Comparison of ENCODE assay signal across 10 mouse cellular contexts in the genomic region with DNA sequence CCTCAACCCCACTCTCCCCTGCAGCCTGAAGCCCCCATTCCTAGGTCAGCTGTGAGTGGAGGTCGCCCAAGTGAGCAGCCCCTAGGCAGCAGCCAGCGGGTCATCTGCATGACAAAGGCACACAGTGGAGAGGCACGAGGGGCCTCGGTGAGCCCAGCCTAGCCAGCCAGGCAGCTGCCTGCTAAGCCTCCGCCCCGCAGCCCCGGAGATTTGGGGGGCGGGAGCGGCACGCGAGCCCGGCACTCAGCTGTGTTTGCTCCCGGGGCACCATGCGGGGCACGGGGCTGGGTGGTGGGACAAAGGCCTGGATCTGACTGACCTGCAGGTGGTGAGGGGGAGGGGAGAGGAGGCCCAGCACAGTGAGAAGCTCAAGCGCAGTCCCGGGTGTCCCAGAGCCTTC. TPM values are rescaled to one million over a fixed set of nuclear protein-coding genes. Genes with fewer than 3 reads are reported as not detected.
DNase-seq lines count a peak whose midpoint lies in the region; ATAC-seq and TF ChIP-seq lines count a peak whose summit lies in the region.
"Had no signal": no experiment of that assay in that cellular context is flagged by ENCODE, and none has a peak within 500 bp of the region (broad histone marks: within the 10 kb centered on the region; RNA-seq: fewer than 3 reads in every experiment).

No protein-coding gene starts in this region.

- ATAC-seq in heart, postnatal 0 days (ENCODE audit: insufficient read depth, low read depth), result no peak; the same call in 1 of the 2 replicates
- peak; percentile 56; the same call in 1 of the 2 replicates for ATAC-seq in hindbrain, embryonic 16.5 days
- ATAC-seq in neural tube, embryonic 11.5 days (ENCODE audit: insufficient read depth, low FRiP score, low TSS enrichment), result peak; percentile 81

- H3K36me3 ChIP-seq in heart, postnatal 0 days (replicated peaks; ENCODE audit: control insufficient read depth, insufficient read depth, low read length), result no peaks in the 10 kb centered on the region
- no peaks in the 10 kb centered on the region for H3K36me3 ChIP-seq in hindbrain, embryonic 16.5 days (ENCODE audit: control insufficient read depth, insufficient read depth, low read length)
- no peaks in the 10 kb centered on the region for H3K36me3 ChIP-seq in neural tube, embryonic 11.5 days (ENCODE audit: control insufficient read depth, insufficient read depth, low read length)

- no peak for TF ChIP-seq EP300 in heart, postnatal 0 days (IDR thresholded peaks at IDR 0.05; ENCODE audit: low read depth)

- no peak for DNase-seq in heart, postnatal 0 days (ENCODE audit: low spot score)
- no peak for DNase-seq in heart, postnatal 4 days
- DNase-seq in embryo, embryonic 9.5 days (ENCODE audit: extremely low spot score), result peak; percentile 62
- DNase-seq in neural tube, embryonic 11.5 days (ENCODE audit: low spot score), result peak; percentile 67
- no peak for DNase-seq in layer of hippocampus, adult 9-11 months
- DNase-seq in MN1 (ENCODE audit: low spot score), result no peak
- no peak for DNase-seq in gastrocnemius, postnatal 25 days

- no peak overlapping the region for H3K4me3 ChIP-seq in heart, postnatal 0 days (ENCODE audit: low read depth, low read length)
- H3K4me3 ChIP-seq in hindbrain, embryonic 16.5 days (ENCODE audit: low read length), result no peak overlapping the region
- H3K4me3 ChIP-seq in neural tube, embryonic 11.5 days (ENCODE audit: low read depth, low read length), result 0 out of 2 replicates have a peak overlapping the region, but pooled peaks have one; percentile 12

- H3K9me3 ChIP-seq in heart, postnatal 0 days (replicated peaks; ENCODE audit: control insufficient read depth, low read length), result no peaks in the 10 kb centered on the region
- no peaks in the 10 kb centered on the region for H3K9me3 ChIP-seq in hindbrain, embryonic 16.5 days (ENCODE audit: control insufficient read depth, low read length)
- no peaks in the 10 kb centered on the region for H3K9me3 ChIP-seq in neural tube, embryonic 11.5 days (ENCODE audit: control insufficient read depth, low read length)

- TF ChIP-seq CTCF in heart, postnatal 0 days (IDR thresholded peaks at IDR 0.05; ENCODE audit: low read depth), result no peak

- H3K4me1 ChIP-seq in heart, postnatal 0 days (ENCODE audit: control insufficient read depth, insufficient read depth), result 0 out of 2 replicates have a peak, but pooled peaks cover 5% of the 10 kb centered on the region
- H3K4me1 ChIP-seq in hindbrain, embryonic 16.5 days (ENCODE audit: control insufficient read depth, insufficient read depth, low read depth, low read length), result peaks cover 6% of the 10 kb centered on the region
- H3K4me1 ChIP-seq in neural tube, embryonic 11.5 days (ENCODE audit: control insufficient read depth, insufficient read depth, low read length), result peaks cover 8% of the 10 kb centered on the region

- H3K27me3 ChIP-seq in heart, postnatal 0 days (ENCODE audit: control insufficient read depth, insufficient read depth, low read length), result peaks cover 38% of the 10 kb centered on the region
- 0 out of 2 replicates have a peak, but pooled peaks cover 2% of the 10 kb centered on the region for H3K27me3 ChIP-seq in hindbrain, embryonic 16.5 days (replicated peaks; ENCODE audit: control insufficient read depth, insufficient read depth, low read length)
- peaks cover 21% of the 10 kb centered on the region for H3K27me3 ChIP-seq in neural tube, embryonic 11.5 days (ENCODE audit: control insufficient read depth, insufficient read depth, low read length)

- 6% methylated on average over 17 of the region's 17 CpGs for WGBS in heart, postnatal 0 days
- WGBS in hindbrain, embryonic 16.5 days, result under 1% methylated on average over 17 of the region's 17 CpGs
- WGBS in neural tube, embryonic 11.5 days, result 0% methylated on average over 17 of the region's 17 CpGs

- no peak overlapping the region for H3K27ac ChIP-seq in heart, postnatal 0 days (ENCODE audit: low read depth)
- H3K27ac ChIP-seq in hindbrain, embryonic 16.5 days (ENCODE audit: low read depth, low read length), result no peak overlapping the region
- no peak overlapping the region for H3K27ac ChIP-seq in neural tube, embryonic 11.5 days (ENCODE audit: low read depth, low read length)

- H3K4me2 ChIP-seq in heart, postnatal 0 days (ENCODE audit: low read depth, low read length), result peak overlapping the region; percentile 25; the same call in 1 of the 2 replicates
- peak overlapping the region; percentile 37 for H3K4me2 ChIP-seq in hindbrain, embryonic 16.5 days (ENCODE audit: low read length)
- peak overlapping the region; percentile 44 for H3K4me2 ChIP-seq in neural tube, embryonic 11.5 days (ENCODE audit: low read depth)

- no peak overlapping the region for H3K9ac ChIP-seq in heart, postnatal 0 days (replicated peaks; ENCODE audit: low read depth, low read length)
- H3K9ac ChIP-seq in hindbrain, embryonic 16.5 days (ENCODE audit: low read depth, low read length), result peak overlapping the region; percentile 18; the same call in 1 of the 2 replicates
- H3K9ac ChIP-seq in neural tube, embryonic 11.5 days (ENCODE audit: low read length), result peak overlapping the region; percentile 56

RNA-seq across cellular contexts. Expression of a gene that starts 13.9 kb away (rescaled TPM):
- not detected in 2 replicates for total RNA-seq in heart, postnatal 0 days (2014; rRNA removed; ENCODE audit: low replicate concordance)
- polyA plus RNA-seq in heart, postnatal 0 days (2015; fragmentation: Nextera tagmentation; extraction: Ambion mirVana), result not detected in 2 replicates
- total RNA-seq in heart, postnatal 4 days (2021), result not detected
- polyA plus RNA-seq in hindbrain, embryonic 16.5 days (2015; fragmentation: Nextera tagmentation; extraction: Ambion mirVana), result not detected in 2 replicates
- polyA plus RNA-seq in neural tube, embryonic 11.5 days (2014; fragmentation: Nextera tagmentation; extraction: Ambion mirVana), result not detected in 2 replicates
- total RNA-seq in gastrocnemius, postnatal 25 days (2021), result not detected
- total RNA-seq: left cerebral cortex, adult 18-20 months; neutrophil, adult 5-6 weeks had no signal

RNA-seq across cellular contexts. Expression of a gene that starts 42.3 kb away (rescaled TPM):
- 17.7 and 19.6 TPM in 2 replicates for total RNA-seq in heart, postnatal 0 days (2014; rRNA removed; ENCODE audit: low replicate concordance)
- 13.7 and 16.0 TPM in 2 replicates for polyA plus RNA-seq in heart, postnatal 0 days (2015; fragmentation: Nextera tagmentation; extraction: Ambion mirVana)
- 10 to 100 TPM; 15.2 to 16.8 TPM for total RNA-seq in heart, postnatal 4 days (2021)
- polyA plus RNA-seq in hindbrain, embryonic 16.5 days (2015; fragmentation: Nextera tagmentation; extraction: Ambion mirVana), result 14.1 and 18.0 TPM in 2 replicates
- 8.3 and 8.9 TPM in 2 replicates for polyA plus RNA-seq in neural tube, embryonic 11.5 days (2014; fragmentation: Nextera tagmentation; extraction: Ambion mirVana)
- 1 to 10 TPM; 4.4 to 6.3 TPM for total RNA-seq in gastrocnemius, postnatal 25 days (2021)

Comparison
In these comparisons a context has a peak if more than half of its experiments do, and no peak if none do; other contexts are left out.
1. DNase-seq: peak in embryo, embryonic 9.5 days (single experiment) and neural tube, embryonic 11.5 days (single experiment); none in heart, postnatal 0 days (single experiment), heart, postnatal 4 days (single experiment), layer of hippocampus, adult 9-11 months (single experiment), MN1 (single experiment) and gastrocnemius, postnatal 25 days (single experiment).
2. Peak in every context shown above with its lines, with median percentiles within 50 percentile points of each other: H3K4me2 ChIP-seq.